Mouse (Mus musculus) heart, embryonic 11.5 days (tissue): ENCODE data around the gene Mrm1. TPM values are rescaled to one million over a fixed set of nuclear protein-coding genes. Genes with fewer than 3 reads are reported as not detected.

Source experiments
- ATAC-seq: fragments of 200-750 bp; cut with Nextera tagmentation; replicated peaks from 2 replicates; pipeline ENCODE4 v1.8.0; 2017; ENCODE audit warnings: moderate library complexity; ENCODE audit not compliant: insufficient number of reproducible peaks, low FRiP score, low TSS enrichment
- H3K27ac ChIP-seq: fragments of 300-500 bp; sonication (generic); 2 replicates; pipeline ENCODE4 v1.5.1; 2014; ENCODE audit warnings: mild to moderate bottlenecking, low read depth, low read length
- H3K27me3 ChIP-seq: fragments of 300-500 bp; sonication (generic); 2 replicates; pipeline ENCODE4 v1.6.1; 2014; ENCODE audit warnings: mild to moderate bottlenecking, low read length, mixed read lengths; ENCODE audit not compliant: control insufficient read depth, insufficient read depth
- H3K36me3 ChIP-seq: fragments of 300-500 bp; sonication (generic); 2 replicates; pipeline ENCODE4 v1.6.1; 2014; ENCODE audit warnings: mild to moderate bottlenecking, low read length, moderate library complexity, mixed read lengths; ENCODE audit not compliant: control insufficient read depth, insufficient read depth
- H3K4me1 ChIP-seq: fragments of 300-500 bp; sonication (generic); 2 replicates; pipeline ENCODE4 v1.6.1; 2014; ENCODE audit warnings: low read length; ENCODE audit not compliant: control insufficient read depth, insufficient read depth
- H3K4me2 ChIP-seq: fragments of 300-500 bp; sonication (generic); 2 replicates; pipeline ENCODE4 v1.6.1; 2014; ENCODE audit warnings: mild to moderate bottlenecking, moderate library complexity
- H3K4me3 ChIP-seq: fragments of 300-500 bp; sonication (generic); 2 replicates; pipeline ENCODE4 v1.5.1; 2014; ENCODE audit warnings: low read depth, low read length
- H3K9ac ChIP-seq: fragments of 300-500 bp; sonication (generic); 2 replicates; pipeline ENCODE4 v1.6.1; 2014; ENCODE audit warnings: mild to moderate bottlenecking, low read depth, low read length, moderate library complexity
- H3K9me3 ChIP-seq: fragments of 300-500 bp; sonication (generic); replicated peaks from 2 replicates; pipeline ENCODE4 v1.6.1; 2016; ENCODE audit warnings: low read length; ENCODE audit not compliant: control insufficient read depth
- WGBS: fragments of 180-500 bp; shearing (Covaris S2); extraction: QIAGEN DNeasy Blood & Tissue Kit; methylation state at CpG from one replicate; pipeline ENCODE4 v1.1.7; 2014; ENCODE audit not compliant: insufficient replicate concordance; 5-methylcytosine and 5-hydroxymethylcytosine counted together
- polyA plus RNA-seq: library from polyadenylated mRNA; unstranded; fragments of >200 nt; fragmentation: Nextera tagmentation; extraction: Ambion mirVana; gene quantifications from 2 replicates; pipeline ENCODE4 v1.2.1, GENCODE M21; 2014

Mrm1 gene
- polyA plus RNA-seq, 1 experiment from 2014 or later: 13.0 TPM

GRCm38 (mm10) chr11:84764527-84764961, 54.8 kb downstream of the Mrm1 start:
- Histone ChIP-seq H3K9me3 (no peaks in the 10 kb centered on the region), H3K4me3 (peak overlapping the region; percentile 19), H3K4me2 (peak overlapping the region; percentile 60), H3K36me3 (no peaks in the 10 kb centered on the region), H3K27me3 (peaks cover 8% of the 10 kb centered on the region), H3K4me1 (peaks cover 25% of the 10 kb centered on the region), H3K27ac (peak overlapping the region; percentile 74), H3K9ac (peak overlapping the region; percentile 58; the same call in 1 of the 2 replicates)
- 4% methylated on average over 21 of the region's 21 CpGs for WGBS
- peak; percentile 29; the same call in 1 of the 2 replicates for ATAC-seq

DNA sequence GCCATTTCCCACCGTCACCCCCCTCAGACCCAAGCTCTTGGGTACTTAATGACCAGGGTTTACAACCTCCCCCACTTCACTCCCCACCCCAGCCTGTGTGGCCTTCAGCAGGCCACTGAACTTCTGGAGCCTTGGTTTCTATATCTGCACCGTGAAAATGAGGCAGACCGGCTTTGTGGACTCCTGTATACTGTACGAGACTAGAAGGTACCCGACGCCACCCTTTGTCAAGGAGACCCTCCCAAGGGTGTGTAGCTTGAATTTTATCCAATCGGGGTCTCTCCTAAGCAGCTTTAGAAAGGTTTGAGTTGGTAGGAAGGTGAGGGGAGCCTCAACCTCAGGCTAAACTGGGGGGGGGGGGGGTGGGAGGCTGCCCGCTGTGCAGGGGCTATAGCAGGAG, 55.2 kb downstream of the Mrm1 start:
- no peak; the same call in 1 of the 2 replicates for ATAC-seq
- Histone ChIP-seq H3K4me1 (peaks cover 25% of the 10 kb centered on the region), H3K36me3 (no peaks in the 10 kb centered on the region), H3K27ac (peak overlapping the region; percentile 74), H3K9me3 (no peaks in the 10 kb centered on the region), H3K9ac (peak overlapping the region; percentile 58; the same call in 1 of the 2 replicates), H3K4me2 (peak overlapping the region; percentile 60), H3K27me3 (peaks cover 8% of the 10 kb centered on the region), H3K4me3 (peak overlapping the region; percentile 19; the same call in 1 of the 2 replicates)
- 28% methylated on average over 7 of the region's 8 CpGs for WGBS

Other genes starting within 250 kb of the Mrm1 start
- 34.3 and 43.5 TPM in 2 replicates for gene Dhrs11, start 9.5 kb upstream of the Mrm1 start, polyA plus RNA-seq
- 52.4 and 54.8 TPM in 2 replicates for gene Ggnbp2, start 51.3 kb upstream of the Mrm1 start, polyA plus RNA-seq
- gene Myo19, start 60.6 kb upstream of the Mrm1 start, polyA plus RNA-seq: 7.2 and 7.7 TPM in 2 replicates
- 2.0 and 4.0 TPM in 2 replicates for gene Pigw, start 60.8 kb upstream of the Mrm1 start, polyA plus RNA-seq
- 44.7 and 46.2 TPM in 2 replicates for gene Znhit3, start 96.9 kb upstream of the Mrm1 start, polyA plus RNA-seq
- 11.4 TPM in 2 replicates for gene Car4, start 138.3 kb upstream of the Mrm1 start, polyA plus RNA-seq